In genomic region chr9:41522302-41522701, GRCm38 (mm10) we compare ENCODE assay signal across 20 mouse cellular contexts.
A peak's percentile ranks its signal among the peaks of the same experiment; 100 is the strongest.
DNase-seq lines count a peak whose midpoint lies in the region; ATAC-seq and TF ChIP-seq lines count a peak whose summit lies in the region.
"Had no signal": no experiment of that assay in that cellular context is flagged by ENCODE, and none has a peak within 500 bp of the region (broad histone marks: within the 10 kb centered on the region; RNA-seq: fewer than 3 reads in every experiment).

No protein-coding gene starts in this region.

- TF ChIP-seq POLR2A in brain, embryonic 14.5 days (IDR thresholded peaks at IDR 0.05; ENCODE audit: borderline replicate concordance, extremely low read depth, insufficient read depth, insufficient read length, poor library complexity, severe bottlenecking) = no peak

- H3K4me3 ChIP-seq in hindbrain, embryonic 12.5 days = no peak overlapping the region
- no peak overlapping the region for H3K4me3 ChIP-seq in hindbrain, embryonic 14.5 days (replicated peaks; ENCODE audit: low read length)
- no peak overlapping the region for H3K4me3 ChIP-seq in midbrain, embryonic 16.5 days (ENCODE audit: low read depth, low read length)
- no peak overlapping the region for H3K4me3 ChIP-seq in midbrain, embryonic 10.5 days
- H3K4me3 ChIP-seq: embryonic facial prominence, embryonic 12.5 days; forebrain, embryonic 12.5 days; heart, embryonic 10.5 days; intestine, embryonic 15.5 days had no signal

- H3K27ac ChIP-seq in hindbrain, embryonic 12.5 days = 0 out of 2 replicates have a peak overlapping the region, but pooled peaks have one; percentile 2
- H3K27ac ChIP-seq in hindbrain, embryonic 14.5 days = no peak overlapping the region
- H3K27ac ChIP-seq in midbrain, embryonic 16.5 days (ENCODE audit: low read length) = peak overlapping the region; percentile 38; the same call in 1 of the 2 replicates
- H3K27ac ChIP-seq in midbrain, embryonic 10.5 days (replicated peaks) = no peak overlapping the region
- H3K27ac ChIP-seq: embryonic facial prominence, embryonic 12.5 days; forebrain, embryonic 12.5 days; heart, embryonic 10.5 days; intestine, embryonic 15.5 days had no signal

- TF ChIP-seq CTCF in brain, embryonic 14.5 days (IDR thresholded peaks at IDR 0.05; ENCODE audit: borderline replicate concordance, extremely low read depth, insufficient read depth, insufficient read length) = no peak

- peaks cover 3% of the 10 kb centered on the region; the same call in 1 of the 2 replicates for H3K36me3 ChIP-seq in hindbrain, embryonic 12.5 days
- peaks cover 5% of the 10 kb centered on the region; the same call in 1 of the 2 replicates for H3K36me3 ChIP-seq in hindbrain, embryonic 14.5 days (replicated peaks; ENCODE audit: control insufficient read depth, insufficient read depth)
- no peaks in the 10 kb centered on the region for H3K36me3 ChIP-seq in midbrain, embryonic 16.5 days (ENCODE audit: control insufficient read depth, insufficient read depth, low read length)
- H3K36me3 ChIP-seq in midbrain, embryonic 10.5 days = peaks cover 40% of the 10 kb centered on the region
- H3K36me3 ChIP-seq: embryonic facial prominence, embryonic 12.5 days; forebrain, embryonic 12.5 days; heart, embryonic 10.5 days; intestine, embryonic 15.5 days had no signal

- no peak for DNase-seq in hindbrain, embryonic 14.5 days (ENCODE audit: low spot score)
- DNase-seq in midbrain, embryonic 10.5 days (ENCODE audit: low spot score) = no peak
- DNase-seq in Muller cell, postnatal 12 days (ENCODE audit: inconsistent ontology term) = peak; percentile 79
- DNase-seq in brain, embryonic 14.5 days (ENCODE audit: low read depth) = peak; percentile 28
- DNase-seq: adrenal gland, adult 8-10 months; adrenal gland, postnatal 36 days; cerebellum, adult 11 months; cerebellum, adult 9-11 months; embryo, embryonic 11 days; gastrocnemius, postnatal 10 days; heart, adult 18-20 months; heart, postnatal 10 days; heart, postnatal 4 days had no signal

- H3K27me3 ChIP-seq in hindbrain, embryonic 12.5 days = no peaks in the 10 kb centered on the region
- H3K27me3 ChIP-seq in hindbrain, embryonic 14.5 days (ENCODE audit: control insufficient read depth, insufficient read depth, low read length) = no peaks in the 10 kb centered on the region
- H3K27me3 ChIP-seq in midbrain, embryonic 16.5 days (ENCODE audit: control insufficient read depth, insufficient read depth, low read depth, low read length) = no peaks in the 10 kb centered on the region
- H3K27me3 ChIP-seq in midbrain, embryonic 10.5 days (ENCODE audit: low read depth, poor library complexity, severe bottlenecking) = no peaks in the 10 kb centered on the region
- H3K27me3 ChIP-seq: embryonic facial prominence, embryonic 12.5 days; forebrain, embryonic 12.5 days; intestine, embryonic 15.5 days had no signal

- H3K4me1 ChIP-seq in hindbrain, embryonic 12.5 days = peaks cover 31% of the 10 kb centered on the region
- H3K4me1 ChIP-seq in hindbrain, embryonic 14.5 days (replicated peaks; ENCODE audit: control insufficient read depth, insufficient read depth, low read length) = peaks cover 40% of the 10 kb centered on the region
- peaks cover 33% of the 10 kb centered on the region for H3K4me1 ChIP-seq in midbrain, embryonic 16.5 days (ENCODE audit: control insufficient read depth, insufficient read depth, low read length)
- peaks cover 26% of the 10 kb centered on the region for H3K4me1 ChIP-seq in midbrain, embryonic 10.5 days

- WGBS in hindbrain, embryonic 12.5 days = 77% methylated on average over 1 of the region's 1 CpGs
- 77% methylated on average over 1 of the region's 1 CpGs for WGBS in hindbrain, embryonic 14.5 days
- WGBS in midbrain, embryonic 16.5 days = 84% methylated on average over 1 of the region's 1 CpGs
- WGBS in midbrain, embryonic 10.5 days = 97% methylated on average over 1 of the region's 1 CpGs

- H3K4me2 ChIP-seq in hindbrain, embryonic 12.5 days (replicated peaks) = no peak overlapping the region
- no peak overlapping the region for H3K4me2 ChIP-seq in hindbrain, embryonic 14.5 days (replicated peaks)
- no peak overlapping the region for H3K4me2 ChIP-seq in midbrain, embryonic 16.5 days (ENCODE audit: low read length)
- H3K4me2 ChIP-seq: embryonic facial prominence, embryonic 12.5 days; forebrain, embryonic 12.5 days; intestine, embryonic 15.5 days had no signal

- no peak for ATAC-seq in hindbrain, embryonic 12.5 days (ENCODE audit: low FRiP score)
- ATAC-seq in hindbrain, embryonic 14.5 days (ENCODE audit: low FRiP score) = no peak
- ATAC-seq in midbrain, embryonic 16.5 days = no peak
- ATAC-seq: forebrain, embryonic 16.5 days; intestine, embryonic 15.5 days had no signal

- no peaks in the 10 kb centered on the region for H3K9me3 ChIP-seq in hindbrain, embryonic 12.5 days (replicated peaks)
- no peaks in the 10 kb centered on the region for H3K9me3 ChIP-seq in hindbrain, embryonic 14.5 days (ENCODE audit: control insufficient read depth, low read length)
- H3K9me3 ChIP-seq in midbrain, embryonic 16.5 days (replicated peaks; ENCODE audit: control insufficient read depth, low read length, poor library complexity, severe bottlenecking) = no peaks in the 10 kb centered on the region
- no peaks in the 10 kb centered on the region for H3K9me3 ChIP-seq in midbrain, embryonic 10.5 days (replicated peaks)
- H3K9me3 ChIP-seq: embryonic facial prominence, embryonic 12.5 days; forebrain, embryonic 12.5 days; heart, embryonic 10.5 days; intestine, embryonic 15.5 days had no signal

- H3K9ac ChIP-seq in hindbrain, embryonic 12.5 days = no peak overlapping the region
- H3K9ac ChIP-seq in hindbrain, embryonic 14.5 days = no peak overlapping the region
- H3K9ac ChIP-seq in midbrain, embryonic 16.5 days (ENCODE audit: low read depth, low read length) = no peak overlapping the region
- H3K9ac ChIP-seq: embryonic facial prominence, embryonic 12.5 days; forebrain, embryonic 12.5 days; intestine, embryonic 15.5 days had no signal

Comparison
In these comparisons a context has a peak if more than half of its experiments do, and no peak if none do; other contexts are left out.
1. H3K27ac ChIP-seq: peak in hindbrain, embryonic 12.5 days (single experiment) and midbrain, embryonic 16.5 days (single experiment); none in hindbrain, embryonic 14.5 days (single experiment) and midbrain, embryonic 10.5 days (single experiment).
2. DNase-seq: peak in Muller cell, postnatal 12 days (single experiment) and brain, embryonic 14.5 days (single experiment); none in hindbrain, embryonic 14.5 days (single experiment) and midbrain, embryonic 10.5 days (single experiment).